Mouse (Mus musculus): ENCODE measurements around the gene Mzf1.

GRCm38 (mm10) chr7:12993148-12993547 is 61.4 kb downstream of the Mzf1 start:
- no peak for TF ChIP-seq CTCF (IDR thresholded peaks at IDR 0.05; ENCODE audit: extremely low read depth, insufficient read length, insufficient replicate concordance, low read depth, low read length)
- no peak for TF ChIP-seq POLR2A (IDR thresholded peaks at IDR 0.05; ENCODE audit: low read depth, low read length)
